Mouse (Mus musculus): ENCODE measurements around the gene Gm28305. TPM values are rescaled to one million over a fixed set of nuclear protein-coding genes. Genes with fewer than 3 reads are reported as not detected.

Gm28305 gene
- polyA plus RNA-seq, 1 experiment, result not detected

DNA sequence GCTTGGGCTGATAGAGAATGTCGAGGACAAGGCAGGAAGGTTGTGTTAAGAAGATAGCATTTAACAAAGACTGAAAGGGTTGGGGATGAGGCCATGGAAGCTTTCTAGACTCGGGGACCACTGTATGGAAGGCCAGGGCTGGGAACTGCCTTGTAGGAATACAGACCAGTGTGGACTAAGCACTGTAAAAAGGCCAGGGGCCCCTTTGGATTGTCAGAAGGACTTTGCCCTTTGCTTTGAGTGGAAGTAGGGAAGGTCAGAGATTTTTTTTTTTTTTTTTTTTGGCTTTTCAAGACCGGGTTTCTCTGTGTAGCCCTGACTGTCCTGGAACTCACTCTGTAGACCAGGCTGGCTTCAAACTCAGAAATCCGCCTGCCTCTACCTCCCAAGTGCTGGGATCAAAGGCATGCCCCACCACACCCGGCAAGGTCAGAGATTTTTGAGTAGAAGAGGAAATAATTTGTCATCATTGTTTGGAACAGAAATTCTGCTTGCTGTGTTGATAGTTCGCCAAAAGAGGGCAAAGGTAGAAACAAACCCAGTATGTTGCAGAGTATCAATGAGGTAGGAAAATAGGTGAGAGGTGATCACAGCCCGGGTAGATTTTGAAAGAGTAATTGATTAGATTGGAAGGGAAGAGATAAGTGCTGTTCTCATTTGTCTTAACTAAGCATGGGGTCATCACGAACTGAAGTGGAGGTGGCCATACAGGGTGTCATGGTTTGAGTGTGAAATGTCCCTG is 30.6 kb downstream of the Gm28305 start:
- H3K36me3 ChIP-seq (ENCODE audit: control insufficient read depth, insufficient read depth), result no peaks in the 10 kb centered on the region
- H3K4me3 ChIP-seq, result no peak overlapping the region
- TF ChIP-seq POLR2A (IDR thresholded peaks at IDR 0.05; ENCODE audit: insufficient read length, low read depth), result no peak
- no peak for TF ChIP-seq MAX (IDR thresholded peaks at IDR 0.05; ENCODE audit: low read depth)
- TF ChIP-seq CEBPB (IDR thresholded peaks at IDR 0.05; ENCODE audit: insufficient read depth, poor library complexity, severe bottlenecking), result no peak
- TF ChIP-seq POLR2AphosphoS2 (IDR thresholded peaks at IDR 0.05; ENCODE audit: insufficient read length, low read depth), result no peak
- TF ChIP-seq REST (IDR thresholded peaks at IDR 0.05; ENCODE audit: insufficient read depth, insufficient read length), result no peak
- H3K79me2 ChIP-seq (ENCODE audit: control insufficient read depth, insufficient read depth), result no peaks in the 10 kb centered on the region
- H3K27me3 ChIP-seq (ENCODE audit: control insufficient read depth, insufficient read depth, insufficient read length), result peaks cover 12% of the 10 kb centered on the region
- H3ac ChIP-seq (ENCODE audit: control insufficient read depth, insufficient read length), result no peak overlapping the region
- no peak overlapping the region for H3K4me2 ChIP-seq (ENCODE audit: low read depth)

DNA sequence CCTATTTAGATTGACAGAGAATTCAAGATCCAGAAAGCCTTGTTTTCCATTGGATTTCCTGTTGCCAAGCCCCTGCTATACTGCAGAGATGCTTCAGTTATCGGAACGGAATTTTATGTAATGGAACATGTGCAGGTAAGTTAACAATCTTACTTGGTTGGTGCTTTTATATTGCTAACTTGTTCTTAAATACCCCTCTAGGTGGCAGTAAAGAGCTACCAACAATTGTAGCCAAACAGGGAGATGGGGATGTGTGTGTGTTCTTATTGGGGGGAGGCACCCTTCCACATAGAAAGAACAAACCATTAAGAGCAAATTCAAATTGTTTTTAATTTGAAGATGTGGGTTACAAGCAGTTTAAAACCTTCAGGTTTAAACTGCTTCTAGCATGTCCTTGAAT is 35.3 kb downstream of the Gm28305 start:
- Histone ChIP-seq H3K4me2 (ENCODE audit: low read depth) (no peak overlapping the region), H3ac (ENCODE audit: control insufficient read depth, insufficient read length) (no peak overlapping the region), H3K27me3 (ENCODE audit: control insufficient read depth, insufficient read depth, insufficient read length) (peaks cover 10% of the 10 kb centered on the region), H3K36me3 (ENCODE audit: control insufficient read depth, insufficient read depth) (no peaks in the 10 kb centered on the region), H3K79me2 (ENCODE audit: control insufficient read depth, insufficient read depth) (no peaks in the 10 kb centered on the region), H3K4me3 (no peak overlapping the region)
- TF ChIP-seq SRF (IDR thresholded peaks at IDR 0.05; ENCODE audit: control insufficient read depth, insufficient read length, low read depth) (no peak), POLR2A (IDR thresholded peaks at IDR 0.05; ENCODE audit: insufficient read length, low read depth) (no peak), REST (IDR thresholded peaks at IDR 0.05; ENCODE audit: insufficient read depth, insufficient read length) (no peak), TCF3 (IDR thresholded peaks at IDR 0.05; ENCODE audit: insufficient read length, low read depth) (no peak), E2F4 (IDR thresholded peaks at IDR 0.05; ENCODE audit: insufficient read depth) (no peak), USF1 (IDR thresholded peaks at IDR 0.05; ENCODE audit: low read depth) (no peak)

DNA sequence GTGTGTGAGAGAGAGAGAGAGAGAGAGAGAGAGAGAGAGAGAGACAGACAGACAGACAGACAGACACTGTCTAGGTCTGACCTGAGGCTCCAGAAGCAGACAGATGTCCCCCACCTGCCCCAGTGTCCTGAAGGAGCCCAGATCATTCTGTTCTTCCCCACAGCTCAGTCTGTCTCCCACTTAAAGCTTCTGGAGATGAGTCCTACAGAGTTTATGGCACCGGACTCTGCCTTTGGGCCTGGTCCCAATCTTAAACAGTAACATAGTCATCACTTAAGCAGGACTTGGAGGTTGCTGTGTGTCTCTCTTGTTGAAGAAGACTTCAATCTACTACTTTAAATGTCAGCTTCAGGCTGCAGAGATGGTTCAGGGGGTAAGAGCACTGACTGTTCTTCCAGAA is 38.3 kb downstream of the Gm28305 start:
- Histone ChIP-seq H3K4me2 (ENCODE audit: low read depth) (no peak overlapping the region), H3ac (ENCODE audit: control insufficient read depth, insufficient read length) (no peak overlapping the region), H3K4me3 (no peak overlapping the region), H3K36me3 (ENCODE audit: control insufficient read depth, insufficient read depth) (no peaks in the 10 kb centered on the region), H3K79me2 (ENCODE audit: control insufficient read depth, insufficient read depth) (no peaks in the 10 kb centered on the region), H3K27me3 (ENCODE audit: control insufficient read depth, insufficient read depth, insufficient read length) (no peaks in the 10 kb centered on the region)
- TF ChIP-seq MAX (IDR thresholded peaks at IDR 0.05; ENCODE audit: low read depth), result no peak
- no peak for TF ChIP-seq MYOD1 (IDR thresholded peaks at IDR 0.05; ENCODE audit: control insufficient read depth in 1 of 3, insufficient read length in 2 of 3, low read depth in 2 of 3)
- no peak for TF ChIP-seq TCF3 (IDR thresholded peaks at IDR 0.05; ENCODE audit: insufficient read length, low read depth)
- no peak for TF ChIP-seq E2F4 (IDR thresholded peaks at IDR 0.05; ENCODE audit: insufficient read depth)
- no peak for TF ChIP-seq MYOG (IDR thresholded peaks at IDR 0.05; ENCODE audit: control insufficient read depth in 1 of 3, insufficient read depth in 1 of 3, insufficient read length in 2 of 3, low read depth in 2 of 3)
- no peak for TF ChIP-seq SRF (IDR thresholded peaks at IDR 0.05; ENCODE audit: control insufficient read depth, insufficient read length, low read depth)
- no peak for TF ChIP-seq TCF12 (IDR thresholded peaks at IDR 0.05; ENCODE audit: insufficient read depth, poor library complexity, severe bottlenecking)
- no peak for TF ChIP-seq USF1 (IDR thresholded peaks at IDR 0.05; ENCODE audit: low read depth)
- TF ChIP-seq POLR2A (IDR thresholded peaks at IDR 0.05; ENCODE audit: insufficient read length, low read depth), result no peak
- no peak for TF ChIP-seq POLR2AphosphoS2 (IDR thresholded peaks at IDR 0.05; ENCODE audit: insufficient read length, low read depth)
- TF ChIP-seq CEBPB (IDR thresholded peaks at IDR 0.05; ENCODE audit: insufficient read depth, poor library complexity, severe bottlenecking), result no peak
- no peak for TF ChIP-seq REST (IDR thresholded peaks at IDR 0.05; ENCODE audit: insufficient read depth, insufficient read length)

DNA sequence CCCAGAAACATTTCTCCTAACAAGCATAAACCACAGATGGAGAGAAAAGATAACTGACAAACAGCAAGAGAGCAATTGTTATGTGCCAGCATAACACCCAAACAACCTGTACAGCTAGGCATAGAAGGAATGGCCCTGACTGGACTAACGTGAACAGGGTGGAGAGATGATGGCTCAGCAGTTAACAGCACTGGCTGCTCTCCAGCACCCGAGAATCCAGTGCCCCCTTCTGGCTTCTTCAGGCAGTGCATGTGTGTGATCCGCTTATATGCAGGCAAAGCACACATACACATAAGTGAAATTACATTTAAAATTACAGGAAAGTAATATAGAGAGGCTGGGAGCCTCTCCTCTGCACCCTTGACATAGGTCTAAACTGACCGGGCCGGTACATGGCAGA is 38.9 kb downstream of the Gm28305 start:
- H3K4me3 ChIP-seq, result no peak overlapping the region
- H3ac ChIP-seq (ENCODE audit: control insufficient read depth, insufficient read length), result no peak overlapping the region
- no peak overlapping the region for H3K4me2 ChIP-seq (ENCODE audit: low read depth)
- H3K36me3 ChIP-seq (ENCODE audit: control insufficient read depth, insufficient read depth), result no peaks in the 10 kb centered on the region
- no peaks in the 10 kb centered on the region for H3K79me2 ChIP-seq (ENCODE audit: control insufficient read depth, insufficient read depth)
- no peaks in the 10 kb centered on the region for H3K27me3 ChIP-seq (ENCODE audit: control insufficient read depth, insufficient read depth, insufficient read length)
- TF ChIP-seq MYOD1 (IDR thresholded peaks at IDR 0.05; ENCODE audit: control insufficient read depth in 1 of 3, insufficient read length in 2 of 3, low read depth in 2 of 3) (no peak), E2F4 (IDR thresholded peaks at IDR 0.05; ENCODE audit: insufficient read depth) (no peak), MYOG (IDR thresholded peaks at IDR 0.05; ENCODE audit: control insufficient read depth in 1 of 3, insufficient read depth in 1 of 3, insufficient read length in 2 of 3, low read depth in 2 of 3) (no peak), USF1 (IDR thresholded peaks at IDR 0.05; ENCODE audit: low read depth) (no peak), POLR2AphosphoS2 (IDR thresholded peaks at IDR 0.05; ENCODE audit: insufficient read length, low read depth) (no peak), POLR2A (IDR thresholded peaks at IDR 0.05; ENCODE audit: insufficient read length, low read depth) (no peak), CEBPB (IDR thresholded peaks at IDR 0.05; ENCODE audit: insufficient read depth, poor library complexity, severe bottlenecking) (no peak), MAX (IDR thresholded peaks at IDR 0.05; ENCODE audit: low read depth) (no peak), TCF12 (IDR thresholded peaks at IDR 0.05; ENCODE audit: insufficient read depth, poor library complexity, severe bottlenecking) (no peak)

DNA sequence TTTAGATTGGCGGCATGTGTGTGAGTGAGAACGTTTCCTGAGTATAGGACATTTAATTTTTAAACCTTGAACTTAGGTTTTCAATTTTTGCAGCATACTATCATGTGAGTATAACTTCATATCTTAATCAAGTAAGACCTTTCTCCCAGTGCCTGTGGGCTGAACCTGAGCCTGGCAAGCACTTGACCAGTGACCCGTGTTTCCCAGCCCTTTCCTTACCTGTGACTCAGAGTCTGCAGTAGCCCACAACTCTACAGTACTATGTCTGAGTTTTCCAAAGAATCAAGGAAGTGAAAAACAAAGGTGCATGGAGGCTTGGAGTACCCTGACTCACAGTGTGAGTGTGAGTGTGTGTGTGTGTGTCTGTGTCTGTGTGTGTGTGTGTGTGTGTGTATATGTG is 39.6 kb downstream of the Gm28305 start:
- Histone ChIP-seq H3K4me2 (ENCODE audit: low read depth) (no peak overlapping the region), H3K79me2 (ENCODE audit: control insufficient read depth, insufficient read depth) (no peaks in the 10 kb centered on the region), H3ac (ENCODE audit: control insufficient read depth, insufficient read length) (no peak overlapping the region), H3K4me3 (no peak overlapping the region), H3K36me3 (ENCODE audit: control insufficient read depth, insufficient read depth) (no peaks in the 10 kb centered on the region), H3K27me3 (ENCODE audit: control insufficient read depth, insufficient read depth, insufficient read length) (no peaks in the 10 kb centered on the region)
- no peak for TF ChIP-seq POLR2AphosphoS2 (IDR thresholded peaks at IDR 0.05; ENCODE audit: insufficient read length, low read depth)
- no peak for TF ChIP-seq MYOD1 (IDR thresholded peaks at IDR 0.05; ENCODE audit: control insufficient read depth in 1 of 3, insufficient read length in 2 of 3, low read depth in 2 of 3)
- no peak for TF ChIP-seq CEBPB (IDR thresholded peaks at IDR 0.05; ENCODE audit: insufficient read depth, poor library complexity, severe bottlenecking)
- TF ChIP-seq REST (IDR thresholded peaks at IDR 0.05; ENCODE audit: insufficient read depth, insufficient read length), result no peak
- TF ChIP-seq E2F4 (IDR thresholded peaks at IDR 0.05; ENCODE audit: insufficient read depth), result no peak
- TF ChIP-seq MAX (IDR thresholded peaks at IDR 0.05; ENCODE audit: low read depth), result no peak
- TF ChIP-seq SRF (IDR thresholded peaks at IDR 0.05; ENCODE audit: control insufficient read depth, insufficient read length, low read depth), result no peak
- TF ChIP-seq POLR2A (IDR thresholded peaks at IDR 0.05; ENCODE audit: insufficient read length, low read depth), result no peak
- TF ChIP-seq USF1 (IDR thresholded peaks at IDR 0.05; ENCODE audit: low read depth), result no peak
- no peak for TF ChIP-seq TCF3 (IDR thresholded peaks at IDR 0.05; ENCODE audit: insufficient read length, low read depth)
- no peak for TF ChIP-seq MYOG (IDR thresholded peaks at IDR 0.05; ENCODE audit: control insufficient read depth in 1 of 3, insufficient read depth in 1 of 3, insufficient read length in 2 of 3, low read depth in 2 of 3)
- no peak for TF ChIP-seq TCF12 (IDR thresholded peaks at IDR 0.05; ENCODE audit: insufficient read depth, poor library complexity, severe bottlenecking)

Data from myocyte (in vitro differentiated cells).